Mouse (Mus musculus) hindbrain, embryonic 14.5 days (tissue): ENCODE measurements at regions not wholly inside any gene's neighbourhood (a gene's known extent, or its start where the extent isn't known, plus 50 kb on each side); places are given as distances from the start of the nearest gene placed in this dataset.

ENCODE experiments used
- ATAC-seq: fragments of 200-750 bp; cut with Nextera tagmentation; 2 replicates; pipeline ENCODE4 v1.8.0; 2017; ENCODE audit warnings: moderate number of reproducible peaks, mild to moderate bottlenecking, moderate TSS enrichment, moderate library complexity; ENCODE audit not compliant: low FRiP score
- DNase-seq: peaks from one replicate; pipeline ENCODE4 v3.0.0-alpha.2; 2015; ENCODE audit warnings: low spot score
- H3K27ac ChIP-seq: fragments of 300-500 bp; sonication (generic); 2 replicates; pipeline ENCODE4 v1.5.1; 2014; ENCODE audit warnings: mild to moderate bottlenecking, moderate library complexity
- H3K27me3 ChIP-seq: fragments of 300-500 bp; sonication (generic); 2 replicates; pipeline ENCODE4 v1.6.1; 2014; ENCODE audit warnings: mild to moderate bottlenecking, low read length, mixed read lengths; ENCODE audit not compliant: control insufficient read depth, insufficient read depth
- H3K36me3 ChIP-seq: fragments of 300-500 bp; sonication (generic); replicated peaks from 2 replicates; pipeline ENCODE4 v1.6.1; 2014; ENCODE audit not compliant: control insufficient read depth, insufficient read depth
- H3K4me1 ChIP-seq: fragments of 300-500 bp; sonication (generic); replicated peaks from 2 replicates; pipeline ENCODE4 v1.6.1; 2014; ENCODE audit warnings: antibody characterized with exemption, low read length, mixed read lengths; ENCODE audit not compliant: control insufficient read depth, insufficient read depth
- H3K4me2 ChIP-seq: fragments of 300-500 bp; sonication (generic); replicated peaks from 2 replicates; pipeline ENCODE4 v1.6.1; 2014; ENCODE audit warnings: mild to moderate bottlenecking, moderate library complexity
- H3K4me3 ChIP-seq: fragments of 300-500 bp; sonication (generic); replicated peaks from 2 replicates; pipeline ENCODE4 v1.5.1; 2014; ENCODE audit warnings: mild to moderate bottlenecking, low read length
- H3K9ac ChIP-seq: fragments of 300-500 bp; sonication (generic); 2 replicates; pipeline ENCODE4 v1.6.1; 2014
- H3K9me3 ChIP-seq: fragments of 300-500 bp; sonication (generic); 2 replicates; pipeline ENCODE4 v1.6.1; 2016; ENCODE audit warnings: low read length; ENCODE audit not compliant: control insufficient read depth
- WGBS: fragments of 180-500 bp; shearing (Covaris S2); extraction: QIAGEN DNeasy Blood & Tissue Kit; methylation state at CpG from one replicate; pipeline ENCODE4 v1.1.7; 2014; 5-methylcytosine and 5-hydroxymethylcytosine counted together

DNA sequence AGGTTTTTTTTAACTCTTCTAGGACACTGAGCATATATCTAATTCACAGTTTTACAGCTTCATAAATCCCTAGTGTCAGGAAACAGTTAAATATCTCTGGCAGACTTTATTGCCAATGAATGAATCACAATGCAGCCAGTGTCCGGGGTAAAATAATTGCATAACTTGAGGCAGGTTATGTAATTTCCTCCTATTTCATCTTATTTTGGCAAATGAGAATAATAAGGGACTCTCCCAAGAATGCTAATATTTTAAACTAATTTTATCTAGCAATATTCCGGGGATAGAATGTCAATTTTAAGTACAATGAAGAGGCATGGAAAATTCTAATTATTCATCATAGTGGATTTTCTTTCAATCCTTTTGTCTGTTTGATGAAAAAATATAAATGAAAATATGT lies 2740.6 kb downstream of the Gm37988 start:
- WGBS = 61% methylated on average over 2 of the region's 2 CpGs
- ATAC-seq (no peak), DNase-seq (no peak)

DNA sequence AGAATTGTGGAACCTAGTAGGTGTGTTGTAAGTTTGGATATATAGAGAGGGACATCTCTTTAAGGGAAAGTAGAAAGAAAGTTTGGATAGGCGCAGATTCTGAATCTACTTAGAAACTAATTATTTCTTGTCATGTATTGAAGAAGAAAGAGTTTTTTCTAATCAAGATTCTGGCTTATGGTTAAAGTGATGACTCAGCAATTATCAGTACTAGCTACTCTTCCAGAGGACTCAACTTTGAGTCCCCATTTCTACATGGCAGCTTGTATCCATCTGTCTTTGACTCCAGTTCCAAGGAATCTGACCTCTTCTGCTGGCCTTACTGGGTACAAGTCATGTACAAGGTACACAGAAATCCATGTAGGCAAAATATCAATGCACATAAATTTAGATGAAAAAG lies 2767.1 kb downstream of the Gm37988 start:
- no peaks in the 10 kb centered on the region for H3K36me3 ChIP-seq
- no peak for ATAC-seq
- H3K4me2 ChIP-seq = no peak overlapping the region
- no peak overlapping the region for H3K4me3 ChIP-seq
- H3K27me3 ChIP-seq = no peaks in the 10 kb centered on the region
- DNase-seq = no peak
- no peaks in the 10 kb centered on the region for H3K4me1 ChIP-seq
- no peaks in the 10 kb centered on the region for H3K9me3 ChIP-seq
- no peak overlapping the region for H3K27ac ChIP-seq
- 100% methylated on average over 1 of the region's 1 CpGs for WGBS
- H3K9ac ChIP-seq = no peak overlapping the region

More for the DNA sequence above, 2740.6 kb downstream of the Gm37988 start:
- H3K9me3 ChIP-seq = no peaks in the 10 kb centered on the region
- H3K4me2 ChIP-seq = no peak overlapping the region
- no peak overlapping the region for H3K27ac ChIP-seq
- H3K9ac ChIP-seq = no peak overlapping the region
- H3K4me3 ChIP-seq = no peak overlapping the region
- H3K4me1 ChIP-seq = no peaks in the 10 kb centered on the region
- no peaks in the 10 kb centered on the region for H3K27me3 ChIP-seq
- no peaks in the 10 kb centered on the region for H3K36me3 ChIP-seq

DNA sequence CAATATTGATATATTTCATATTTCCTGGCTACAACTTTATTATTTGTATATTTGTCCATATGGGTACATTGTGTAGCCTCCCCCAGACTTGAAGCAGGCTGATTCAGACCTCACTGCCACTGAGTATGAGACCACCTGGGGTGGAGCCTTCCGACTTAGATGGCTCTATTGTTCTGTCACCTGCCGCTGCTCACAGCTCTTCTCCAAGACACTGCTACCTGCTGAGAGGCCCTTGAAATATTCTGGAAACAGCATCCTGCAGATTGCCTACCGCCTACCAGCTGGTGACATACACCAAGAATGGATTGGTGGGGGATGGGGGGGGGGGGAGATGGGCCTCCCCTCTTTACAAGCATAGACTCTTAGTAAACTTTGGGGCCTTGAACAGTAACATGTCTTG lies 2778.7 kb downstream of the Gm37988 start:
- no peaks in the 10 kb centered on the region for H3K27me3 ChIP-seq
- DNase-seq = no peak
- no peaks in the 10 kb centered on the region for H3K4me1 ChIP-seq
- H3K9me3 ChIP-seq = no peaks in the 10 kb centered on the region
- H3K4me3 ChIP-seq = no peak overlapping the region
- H3K4me2 ChIP-seq = no peak overlapping the region
- no peaks in the 10 kb centered on the region for H3K36me3 ChIP-seq
- ATAC-seq = no peak
- H3K27ac ChIP-seq = no peak overlapping the region
- H3K9ac ChIP-seq = no peak overlapping the region
- 33% methylated on average over 3 of the region's 3 CpGs for WGBS

GRCm38 (mm10) chr1:7591327-7591726 lies 2783.6 kb downstream of the Gm37988 start:
- H3K4me3 ChIP-seq = no peak overlapping the region
- no peak overlapping the region for H3K9ac ChIP-seq
- no peaks in the 10 kb centered on the region for H3K4me1 ChIP-seq
- H3K36me3 ChIP-seq = no peaks in the 10 kb centered on the region
- no peak overlapping the region for H3K4me2 ChIP-seq
- DNase-seq = no peak
- no peaks in the 10 kb centered on the region for H3K27me3 ChIP-seq
- no peak for ATAC-seq
- H3K27ac ChIP-seq = no peak overlapping the region
- H3K9me3 ChIP-seq = no peaks in the 10 kb centered on the region
